Mouse (Mus musculus) cerebellum, adult 18-20 months (tissue): ENCODE measurements around the gene BC005624.
A peak's percentile ranks its signal among the peaks of the same experiment; 100 is the strongest.

ENCODE experiments used
- DNase-seq, 2 experiments: peaks; one replicate each; pipeline ENCODE4 v3.0.0; 2021

The BC005624 gene

GRCm38 (mm10) chr2:30981790-30982513 lies at the start of gene BC005624, which contains the start of gene Usp20:
TSS of gene BC005624 (minus strand) at chr2:30982201.
TSS of gene Usp20 (plus strand) at chr2:30982279.
- peak; percentile 99 to 100 for DNase-seq

GRCm38 (mm10) chr2:31026642-31027041 lies 44.6 kb upstream of the BC005624 start:
- no peak for DNase-seq

- no peak for DNase-seq
These were observed 43.5 kb upstream of the BC005624 start for GRCm38 (mm10) chr2:31025458-31025857.

- DNase-seq = peak; percentile 80 to 84
These were observed 42.8 kb upstream of the BC005624 start for GRCm38 (mm10) chr2:31024618-31025370.

- no peak for DNase-seq
These were observed 41.9 kb upstream of the BC005624 start for GRCm38 (mm10) chr2:31023940-31024339.

- DNase-seq = peak; percentile 43 to 52
These were observed 38.2 kb upstream of the BC005624 start for GRCm38 (mm10) chr2:31020202-31020601.

- DNase-seq = peak; percentile 47 to 67
These were observed 37.0 kb upstream of the BC005624 start for GRCm38 (mm10) chr2:31019011-31019410.

GRCm38 (mm10) chr2:31018519-31018918 lies 36.5 kb upstream of the BC005624 start:
- peak; percentile 91 to 92 for DNase-seq

- peak; percentile 63 to 67 for DNase-seq
These were observed 35.8 kb upstream of the BC005624 start for GRCm38 (mm10) chr2:31017625-31018317.

- no peak for DNase-seq
These were observed 31.5 kb upstream of the BC005624 start for GRCm38 (mm10) chr2:31013371-31014120.

GRCm38 (mm10) chr2:31007208-31007607 lies 25.2 kb upstream of the BC005624 start:
- no peak for DNase-seq

- no peak for DNase-seq
These were observed 24.4 kb upstream of the BC005624 start for GRCm38 (mm10) chr2:31006434-31006833.

- no peak for DNase-seq
These were observed 23.5 kb upstream of the BC005624 start for GRCm38 (mm10) chr2:31005453-31005852.

GRCm38 (mm10) chr2:31002857-31003256 lies 20.9 kb upstream of the BC005624 start:
- DNase-seq = peak; percentile 54 to 69

GRCm38 (mm10) chr2:30998443-30999260 lies 16.7 kb upstream of the BC005624 start:
- no peak for DNase-seq

- peak; percentile 44 to 52 for DNase-seq
These were observed 13.5 kb upstream of the BC005624 start for GRCm38 (mm10) chr2:30995432-30995996.

GRCm38 (mm10) chr2:30994853-30995252 lies 12.9 kb upstream of the BC005624 start:
- no peak for DNase-seq

- DNase-seq = no peak
These were observed 8.2 kb upstream of the BC005624 start for GRCm38 (mm10) chr2:30990221-30990620.

- DNase-seq = peak in 1 of 2 experiments; percentile 39
These were observed 3.4 kb upstream of the BC005624 start for GRCm38 (mm10) chr2:30985111-30986020.

- DNase-seq = no peak
These were observed 1.0 kb upstream of the BC005624 start for GRCm38 (mm10) chr2:30983024-30983423.
